Mouse (Mus musculus): ENCODE results near the gene Cdk19.

Gene Cdk19

GRCm38 (mm10) chr10:40442076-40442475, 102.7 kb downstream of the Cdk19 start:
- in situ Hi-C loops (cut with MboI): no loop called here

GRCm38 (mm10) chr10:40443371-40443770, 104.0 kb downstream of the Cdk19 start:
- in situ Hi-C loops (cut with MboI): no loop called here

- in situ Hi-C loops (cut with MboI): no loop called here
Observed at GRCm38 (mm10) chr10:40443806-40444357, 104.5 kb downstream of the Cdk19 start.

- in situ Hi-C loops (cut with MboI): no loop called here
Observed at GRCm38 (mm10) chr10:40444586-40444985, 105.2 kb downstream of the Cdk19 start.

- in situ Hi-C loops (cut with MboI): no loop called here
Observed at GRCm38 (mm10) chr10:40446088-40446604, 106.8 kb downstream of the Cdk19 start.

GRCm38 (mm10) chr10:40446630-40447029, 107.3 kb downstream of the Cdk19 start:
- in situ Hi-C loops (cut with MboI): no loop called here

- in situ Hi-C loops (cut with MboI): no loop called here
Observed at GRCm38 (mm10) chr10:40447295-40447694, 107.9 kb downstream of the Cdk19 start.

- in situ Hi-C loops (cut with MboI): no loop called here
Observed at GRCm38 (mm10) chr10:40447921-40448320, 108.6 kb downstream of the Cdk19 start.

- in situ Hi-C loops (cut with MboI): no loop called here
Observed at GRCm38 (mm10) chr10:40448444-40448843, 109.1 kb downstream of the Cdk19 start.

- in situ Hi-C loops (cut with MboI): no loop called here
Observed at GRCm38 (mm10) chr10:40449571-40449970, 110.2 kb downstream of the Cdk19 start.

- in situ Hi-C loops (cut with MboI): no loop called here
Observed at GRCm38 (mm10) chr10:40450171-40450570, 110.8 kb downstream of the Cdk19 start.

GRCm38 (mm10) chr10:40457116-40457515, 117.8 kb downstream of the Cdk19 start:
- in situ Hi-C loops (cut with MboI): no loop called here

GRCm38 (mm10) chr10:40459141-40459540, 119.8 kb downstream of the Cdk19 start:
- in situ Hi-C loops (cut with MboI): no loop called here

GRCm38 (mm10) chr10:40461362-40461761, 122.0 kb downstream of the Cdk19 start:
- in situ Hi-C loops (cut with MboI): no loop called here

- in situ Hi-C loops (cut with MboI): no loop called here
Observed at GRCm38 (mm10) chr10:40462257-40462656, 122.9 kb downstream of the Cdk19 start.

GRCm38 (mm10) chr10:40467174-40467911, 128.0 kb downstream of the Cdk19 start:
- in situ Hi-C loops (cut with MboI): no loop called here

- in situ Hi-C loops (cut with MboI): no loop called here
Observed at GRCm38 (mm10) chr10:40467912-40468254, 128.5 kb downstream of the Cdk19 start.

GRCm38 (mm10) chr10:40469145-40469544, 129.8 kb downstream of the Cdk19 start:
- in situ Hi-C loops (cut with MboI): no loop called here

GRCm38 (mm10) chr10:40476535-40477285, 137.3 kb downstream of the Cdk19 start:
- in situ Hi-C loops (cut with MboI): no loop called here

GRCm38 (mm10) chr10:40477426-40478075, 138.2 kb downstream of the Cdk19 start:
- in situ Hi-C loops (cut with MboI): no loop called here

GRCm38 (mm10) chr10:40478626-40479025, 139.3 kb downstream of the Cdk19 start:
- in situ Hi-C loops (cut with MboI): no loop called here

- in situ Hi-C loops (cut with MboI): no loop called here
Observed at GRCm38 (mm10) chr10:40479216-40479615, 139.9 kb downstream of the Cdk19 start.

Measured in mature B cell (primary cell).